11 mouse cellular contexts compared by ENCODE assay signal in genomic region chr11:75246589-75246988, GRCm38 (mm10). TPM values are rescaled to one million over a fixed set of nuclear protein-coding genes. Genes with fewer than 3 reads are reported as not detected.
DNase-seq lines count a peak whose midpoint lies in the region; ATAC-seq and TF ChIP-seq lines count a peak whose summit lies in the region.
"Had no signal": no experiment of that assay in that cellular context is flagged by ENCODE, and none has a peak within 500 bp of the region (broad histone marks: within the 10 kb centered on the region; RNA-seq: fewer than 3 reads in every experiment).

No protein-coding gene starts in this region.

- TF ChIP-seq CTCF in intestine, postnatal 0 days (IDR thresholded peaks at IDR 0.05; ENCODE audit: low read depth), result no peak

- WGBS in liver, embryonic 13.5 days (ENCODE audit: insufficient replicate concordance), result 84% methylated on average over 8 of the region's 8 CpGs
- WGBS in liver, embryonic 11.5 days, result 83% methylated on average over 8 of the region's 8 CpGs
- WGBS in intestine, postnatal 0 days, result 70% methylated on average over 8 of the region's 8 CpGs
- 93% methylated on average over 8 of the region's 8 CpGs for WGBS in midbrain, embryonic 15.5 days
- 86% methylated on average over 8 of the region's 8 CpGs for WGBS in midbrain, embryonic 10.5 days

- H3K27me3 ChIP-seq in liver, embryonic 13.5 days, result no peaks in the 10 kb centered on the region
- H3K27me3 ChIP-seq in liver, embryonic 11.5 days (replicated peaks; ENCODE audit: control insufficient read depth, insufficient read depth, low read length), result no peaks in the 10 kb centered on the region
- H3K27me3 ChIP-seq in intestine, postnatal 0 days (replicated peaks; ENCODE audit: control insufficient read depth, insufficient read depth, low read length), result no peaks in the 10 kb centered on the region
- H3K27me3 ChIP-seq in midbrain, embryonic 15.5 days (replicated peaks), result no peaks in the 10 kb centered on the region
- H3K27me3 ChIP-seq in midbrain, embryonic 10.5 days (ENCODE audit: low read depth, poor library complexity, severe bottlenecking), result no peaks in the 10 kb centered on the region
- H3K27me3 ChIP-seq: limb, embryonic 12.5 days; midbrain, embryonic 13.5 days had no signal

- no peak overlapping the region for H3K4me2 ChIP-seq in liver, embryonic 13.5 days
- no peak overlapping the region for H3K4me2 ChIP-seq in liver, embryonic 11.5 days
- H3K4me2 ChIP-seq in intestine, postnatal 0 days (replicated peaks; ENCODE audit: low read depth), result peak overlapping the region; percentile 43
- H3K4me2 ChIP-seq in midbrain, embryonic 15.5 days, result no peak overlapping the region
- H3K4me2 ChIP-seq: limb, embryonic 12.5 days; midbrain, embryonic 13.5 days had no signal

- H3K9me3 ChIP-seq in liver, embryonic 13.5 days (replicated peaks), result no peaks in the 10 kb centered on the region
- H3K9me3 ChIP-seq in liver, embryonic 11.5 days (ENCODE audit: control insufficient read depth, low read length), result no peaks in the 10 kb centered on the region
- H3K9me3 ChIP-seq in intestine, postnatal 0 days (ENCODE audit: control insufficient read depth), result no peaks in the 10 kb centered on the region
- no peaks in the 10 kb centered on the region for H3K9me3 ChIP-seq in midbrain, embryonic 15.5 days
- H3K9me3 ChIP-seq in midbrain, embryonic 10.5 days (replicated peaks), result no peaks in the 10 kb centered on the region
- H3K9me3 ChIP-seq: limb, embryonic 12.5 days; midbrain, embryonic 13.5 days had no signal

- no peak for ATAC-seq in liver, embryonic 13.5 days (ENCODE audit: low read depth)
- ATAC-seq in liver, embryonic 11.5 days (replicated peaks; ENCODE audit: low FRiP score), result no peak
- no peak for ATAC-seq in intestine, postnatal 0 days
- no peak for ATAC-seq in midbrain, embryonic 15.5 days (replicated peaks)
- ATAC-seq: forebrain, embryonic 16.5 days had no signal

- H3K36me3 ChIP-seq in liver, embryonic 13.5 days, result no peaks in the 10 kb centered on the region
- no peaks in the 10 kb centered on the region for H3K36me3 ChIP-seq in liver, embryonic 11.5 days (ENCODE audit: control insufficient read depth, insufficient read depth, low read length)
- no peaks in the 10 kb centered on the region for H3K36me3 ChIP-seq in intestine, postnatal 0 days (ENCODE audit: control insufficient read depth, insufficient read depth)
- no peaks in the 10 kb centered on the region for H3K36me3 ChIP-seq in midbrain, embryonic 15.5 days (replicated peaks)
- H3K36me3 ChIP-seq in midbrain, embryonic 10.5 days, result no peaks in the 10 kb centered on the region
- H3K36me3 ChIP-seq: limb, embryonic 12.5 days; midbrain, embryonic 13.5 days had no signal

- H3K4me3 ChIP-seq in liver, embryonic 13.5 days (replicated peaks), result no peak overlapping the region
- no peak overlapping the region for H3K4me3 ChIP-seq in liver, embryonic 11.5 days (ENCODE audit: low read depth, low read length)
- H3K4me3 ChIP-seq in intestine, postnatal 0 days (ENCODE audit: low read depth, low read length), result no peak overlapping the region
- no peak overlapping the region for H3K4me3 ChIP-seq in midbrain, embryonic 15.5 days
- H3K4me3 ChIP-seq in midbrain, embryonic 10.5 days, result no peak overlapping the region
- H3K4me3 ChIP-seq: limb, embryonic 12.5 days; midbrain, embryonic 13.5 days had no signal

- H3K27ac ChIP-seq in liver, embryonic 13.5 days, result peak overlapping the region; percentile 5; the same call in 1 of the 2 replicates
- H3K27ac ChIP-seq in liver, embryonic 11.5 days (ENCODE audit: low read depth, low read length), result no peak overlapping the region
- H3K27ac ChIP-seq in intestine, postnatal 0 days (ENCODE audit: low read depth, low read length), result peak overlapping the region; percentile 70; the same call in 1 of the 2 replicates
- H3K27ac ChIP-seq in midbrain, embryonic 15.5 days, result no peak overlapping the region
- H3K27ac ChIP-seq in midbrain, embryonic 10.5 days (replicated peaks), result no peak overlapping the region
- H3K27ac ChIP-seq: limb, embryonic 12.5 days had no signal

- H3K9ac ChIP-seq in liver, embryonic 13.5 days, result no peak overlapping the region
- no peak overlapping the region for H3K9ac ChIP-seq in liver, embryonic 11.5 days (ENCODE audit: low read depth, low read length)
- H3K9ac ChIP-seq in intestine, postnatal 0 days (ENCODE audit: low read depth, low read length), result no peak overlapping the region
- no peak overlapping the region for H3K9ac ChIP-seq in midbrain, embryonic 15.5 days
- H3K9ac ChIP-seq: limb, embryonic 12.5 days; midbrain, embryonic 13.5 days had no signal

- peaks cover 55% of the 10 kb centered on the region for H3K4me1 ChIP-seq in liver, embryonic 13.5 days (replicated peaks)
- H3K4me1 ChIP-seq in liver, embryonic 11.5 days (replicated peaks; ENCODE audit: control insufficient read depth, insufficient read depth, low read length), result peaks cover 34% of the 10 kb centered on the region
- H3K4me1 ChIP-seq in intestine, postnatal 0 days (replicated peaks; ENCODE audit: control insufficient read depth, insufficient read depth, low read length), result peaks cover 6% of the 10 kb centered on the region; the same call in 1 of the 2 replicates
- peaks cover 40% of the 10 kb centered on the region for H3K4me1 ChIP-seq in midbrain, embryonic 15.5 days
- peaks cover 51% of the 10 kb centered on the region for H3K4me1 ChIP-seq in midbrain, embryonic 10.5 days

- no peak for DNase-seq in liver, embryonic 13.5 days
- no peak for DNase-seq in liver, embryonic 11.5 days (ENCODE audit: low spot score)
- DNase-seq in adrenal gland, postnatal 36 days, result peak; percentile 58 to 73
- peak; percentile 79 for DNase-seq in lung, postnatal 25 days (ENCODE audit: low spot score)
- no peak for DNase-seq in spleen, adult 12 weeks (ENCODE audit: low spot score)
- no peak for DNase-seq in midbrain, embryonic 10.5 days (ENCODE audit: low spot score)

RNA-seq across cellular contexts. Expression of gene Rtn4rl1, which starts 53.0 kb away (rescaled TPM):
- 0.78 and 0.97 TPM in 2 replicates for polyA plus RNA-seq in liver, embryonic 13.5 days (2015; fragmentation: Nextera tagmentation; extraction: Ambion mirVana)
- polyA plus RNA-seq in liver, embryonic 11.5 days (2014; fragmentation: Nextera tagmentation; extraction: Ambion mirVana), result 1.7 and 2.9 TPM in 2 replicates
- 10 to 100 TPM; 37.3 to 53.0 TPM for total RNA-seq in adrenal gland, postnatal 36 days (2021)
- 1.5 and 1.8 TPM in 2 replicates for polyA plus RNA-seq in intestine, postnatal 0 days (2015; fragmentation: Nextera tagmentation; extraction: Ambion mirVana)
- 15.7 and 18.3 TPM in 2 replicates for polyA plus RNA-seq in midbrain, embryonic 15.5 days (2015; fragmentation: Nextera tagmentation; extraction: Ambion mirVana)
- polyA plus RNA-seq in midbrain, embryonic 10.5 days (2016; fragmentation: Nextera tagmentation; extraction: Ambion mirVana), result 2.3 and 3.0 TPM in 2 replicates

RNA-seq across cellular contexts. Expression of gene Dph1, which starts 55.5 kb away (rescaled TPM):
- polyA plus RNA-seq in liver, embryonic 13.5 days (2015; fragmentation: Nextera tagmentation; extraction: Ambion mirVana), result 13.8 and 15.8 TPM in 2 replicates
- polyA plus RNA-seq in liver, embryonic 11.5 days (2014; fragmentation: Nextera tagmentation; extraction: Ambion mirVana), result 30.3 and 34.0 TPM in 2 replicates
- 10 to 100 TPM; 29.8 to 30.6 TPM for total RNA-seq in adrenal gland, postnatal 36 days (2021)
- polyA plus RNA-seq in intestine, postnatal 0 days (2015; fragmentation: Nextera tagmentation; extraction: Ambion mirVana), result 11.3 and 12.3 TPM in 2 replicates
- polyA plus RNA-seq in midbrain, embryonic 15.5 days (2015; fragmentation: Nextera tagmentation; extraction: Ambion mirVana), result 13.1 and 14.0 TPM in 2 replicates
- 25.4 and 27.3 TPM in 2 replicates for polyA plus RNA-seq in midbrain, embryonic 10.5 days (2016; fragmentation: Nextera tagmentation; extraction: Ambion mirVana)

Comparison
In these comparisons a context has a peak if more than half of its experiments do, and no peak if none do; other contexts are left out.
1. H3K27ac ChIP-seq: peak in liver, embryonic 13.5 days (single experiment) and intestine, postnatal 0 days (single experiment); none in liver, embryonic 11.5 days (single experiment), midbrain, embryonic 15.5 days (single experiment) and midbrain, embryonic 10.5 days (single experiment).
2. DNase-seq: peak in adrenal gland, postnatal 36 days (2 of 2) and lung, postnatal 25 days (single experiment); none in liver, embryonic 13.5 days (single experiment), liver, embryonic 11.5 days (single experiment), spleen, adult 12 weeks (single experiment) and midbrain, embryonic 10.5 days (single experiment).